Mouse (Mus musculus) R1 (cell line): ENCODE data around the gene Tspoap1.

ENCODE experiments used
- DNase-seq: peaks from one replicate; pipeline ENCODE4 v3.0.0-alpha.2; 2018; ENCODE audit warnings: low read depth, low spot score

Gene Tspoap1

DNA sequence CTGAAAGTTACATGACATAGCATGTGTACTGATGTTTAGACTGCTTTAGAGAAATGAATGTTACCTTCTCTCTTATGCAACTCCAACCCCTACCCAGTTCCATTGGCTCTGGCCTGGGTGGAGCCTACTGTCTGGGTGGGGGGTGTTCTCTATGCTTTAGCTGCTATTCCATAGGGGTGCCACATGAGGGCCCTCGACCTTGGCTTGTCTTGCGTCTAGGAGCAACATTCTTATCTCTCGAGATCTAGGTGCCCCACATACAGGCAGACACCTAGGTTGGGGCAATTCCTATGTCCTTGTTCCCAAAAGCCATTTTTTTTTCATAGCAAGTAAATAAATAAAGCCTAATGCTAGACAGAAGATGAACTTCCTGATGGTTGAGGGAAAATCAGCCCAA lies 734 bp upstream of the Tspoap1 start:
- peak; percentile 77 for DNase-seq

DNA sequence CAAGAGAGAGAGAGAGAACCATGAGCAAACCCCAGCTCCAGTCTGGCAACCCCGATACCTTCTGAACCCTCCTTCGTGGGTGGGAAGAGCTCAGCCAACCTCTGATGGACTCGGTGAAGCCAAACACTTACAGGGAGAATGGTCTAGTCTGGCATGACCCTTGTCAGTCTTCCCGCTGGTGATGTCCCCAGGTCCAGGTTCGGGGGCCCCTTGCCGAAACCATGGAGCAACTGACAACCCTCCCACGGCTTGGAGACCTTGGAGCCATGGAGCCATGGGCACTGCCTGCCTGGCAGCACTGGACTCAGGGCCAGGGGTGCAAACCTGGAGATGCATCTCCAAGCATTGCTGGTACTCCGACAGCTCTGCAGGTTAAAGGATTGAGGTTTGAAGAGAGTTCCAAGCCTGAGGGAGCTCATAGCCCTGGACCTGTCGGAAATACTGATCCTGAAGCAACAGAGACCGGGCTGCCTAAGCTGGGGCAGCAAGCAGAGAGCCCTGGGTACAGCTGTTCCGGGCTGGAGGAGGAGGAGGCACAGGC lies 910 bp downstream of the Tspoap1 start:
- no peak for DNase-seq

GRCm38 (mm10) chr11:87761806-87762701 lies 1.7 kb downstream of the Tspoap1 start:
- no peak for DNase-seq

GRCm38 (mm10) chr11:87762702-87763385 lies 2.5 kb downstream of the Tspoap1 start:
- DNase-seq = no peak

DNA sequence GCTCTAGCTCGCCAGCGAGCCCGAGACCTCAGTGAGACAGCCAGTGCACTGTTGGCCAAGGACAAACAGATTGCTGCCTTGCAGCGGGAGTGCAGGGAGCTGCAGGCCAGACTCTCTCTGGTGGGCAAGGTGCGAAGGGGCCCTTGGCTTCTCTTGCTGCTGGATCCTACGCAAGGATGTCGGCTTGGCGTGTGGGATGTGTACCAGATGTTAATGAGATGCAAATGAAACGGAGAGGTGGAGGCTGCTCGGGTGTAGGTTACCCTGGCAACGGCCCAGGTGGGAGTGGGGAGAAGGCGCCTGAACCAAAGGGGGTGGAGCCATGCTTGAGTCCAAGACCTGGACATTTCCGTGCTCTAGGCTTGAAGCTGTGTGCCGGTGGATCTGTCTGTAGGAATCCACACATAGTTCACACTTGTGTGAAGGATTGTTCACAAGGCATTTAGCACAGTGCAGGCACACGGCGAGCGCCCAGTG lies 3.2 kb downstream of the Tspoap1 start:
- peak; percentile 97 for DNase-seq

DNA sequence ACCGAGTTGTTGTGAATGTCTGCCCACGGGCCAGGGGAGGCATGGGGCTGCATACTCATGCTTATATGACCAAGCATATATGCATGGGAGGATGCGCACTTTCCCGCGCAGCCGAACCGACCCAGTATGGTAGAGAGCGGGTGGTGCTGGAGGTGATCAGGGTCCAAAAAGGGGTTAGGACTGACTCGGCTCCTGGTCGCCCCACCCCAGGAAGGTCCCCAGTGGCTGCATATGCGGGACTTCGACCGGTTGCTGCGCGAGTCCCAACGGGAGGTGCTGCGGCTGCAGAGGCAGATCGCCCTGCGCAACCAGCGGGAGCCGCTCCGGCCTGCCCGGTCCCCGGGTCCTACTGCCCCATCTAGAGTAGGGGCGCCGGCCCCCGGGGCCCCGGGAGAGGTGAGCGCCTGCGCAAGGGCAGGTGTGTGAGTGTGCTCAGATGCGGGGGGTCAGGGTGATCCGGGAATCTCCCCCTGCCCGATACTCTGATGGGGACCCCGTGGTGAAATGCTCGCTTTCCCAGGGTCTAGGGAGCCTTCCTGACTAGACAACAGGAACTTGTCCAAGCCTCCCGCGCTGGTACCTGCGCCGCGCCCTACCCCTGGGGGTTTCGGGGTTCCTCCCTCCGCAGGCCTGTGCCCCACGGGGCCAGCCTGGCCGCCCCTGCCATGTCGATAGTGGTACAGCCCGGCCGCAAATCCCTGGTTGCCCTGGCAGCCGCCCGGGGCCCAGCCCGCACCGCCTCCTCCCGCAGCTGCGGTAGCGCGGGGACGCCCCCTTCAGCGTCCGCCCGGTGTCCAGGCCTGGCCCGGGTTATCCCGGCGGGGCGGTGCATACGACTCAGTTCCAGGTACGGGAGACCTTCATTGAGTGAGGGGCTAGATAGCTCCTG lies 3.9 kb downstream of the Tspoap1 start:
- peak; percentile 47 for DNase-seq

DNA sequence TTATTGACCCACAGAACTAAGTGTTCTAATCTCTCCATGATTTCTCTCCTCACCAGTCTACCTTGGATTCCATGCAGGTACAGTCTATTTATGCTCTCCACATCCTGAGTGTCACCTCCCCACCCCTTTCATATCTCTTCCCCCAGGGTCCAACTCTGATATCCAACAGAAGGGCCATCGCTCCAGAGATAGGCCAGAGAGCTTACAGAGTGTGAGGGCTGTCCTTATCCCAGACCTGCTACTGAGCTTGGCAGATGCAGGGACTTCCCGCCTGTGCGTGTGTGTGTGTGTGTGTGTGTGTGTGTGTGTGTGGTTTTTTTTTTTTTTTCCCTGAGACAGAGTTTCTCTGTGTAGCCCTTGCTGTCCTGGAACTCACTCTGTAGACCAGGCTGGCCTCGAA lies 8.4 kb downstream of the Tspoap1 start:
- no peak for DNase-seq

DNA sequence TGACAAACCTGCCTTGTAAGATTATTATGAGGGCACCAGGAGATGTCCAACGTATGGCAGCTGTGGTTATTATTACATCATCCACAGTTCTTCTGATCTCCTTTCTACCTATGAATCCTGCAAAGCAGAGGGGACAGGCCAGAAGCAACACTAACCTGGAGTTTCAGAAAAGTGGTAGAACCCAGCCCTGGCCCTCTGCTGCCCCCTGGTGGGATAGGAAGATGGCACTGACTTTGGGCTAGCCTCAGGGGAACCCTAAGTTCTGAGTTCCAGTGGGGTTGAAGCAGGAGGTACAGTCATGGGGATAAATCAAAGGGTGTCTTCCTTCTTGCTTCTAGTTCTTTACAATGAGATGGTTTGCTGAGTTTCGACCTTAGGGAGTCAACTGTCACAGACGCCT lies 10.6 kb downstream of the Tspoap1 start:
- DNase-seq = peak; percentile 62

DNA sequence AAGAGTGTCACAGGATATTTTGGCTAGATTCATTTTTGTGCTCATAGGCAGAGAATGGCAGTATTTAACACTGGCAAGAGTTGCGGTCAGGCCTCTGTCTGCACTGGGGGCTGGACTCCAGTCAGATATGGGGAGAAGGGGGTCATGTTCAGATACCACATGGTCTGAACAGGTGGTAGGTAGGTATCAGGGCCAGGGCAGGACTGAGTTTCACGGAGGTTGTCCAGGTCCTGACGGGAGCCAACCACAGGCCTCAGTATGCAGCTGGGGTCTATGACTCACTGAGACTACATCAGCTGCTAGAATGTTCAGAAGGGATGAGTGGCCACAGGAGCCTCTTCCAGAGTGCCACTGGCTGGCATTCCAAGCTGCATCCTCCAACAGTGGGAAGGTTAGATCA lies 12.0 kb downstream of the Tspoap1 start:
- no peak for DNase-seq

GRCm38 (mm10) chr11:87778100-87778765 lies 17.9 kb downstream of the Tspoap1 start:
- peak; percentile 94 for DNase-seq

GRCm38 (mm10) chr11:87778915-87779314 lies 18.6 kb downstream of the Tspoap1 start:
- DNase-seq = no peak

DNA sequence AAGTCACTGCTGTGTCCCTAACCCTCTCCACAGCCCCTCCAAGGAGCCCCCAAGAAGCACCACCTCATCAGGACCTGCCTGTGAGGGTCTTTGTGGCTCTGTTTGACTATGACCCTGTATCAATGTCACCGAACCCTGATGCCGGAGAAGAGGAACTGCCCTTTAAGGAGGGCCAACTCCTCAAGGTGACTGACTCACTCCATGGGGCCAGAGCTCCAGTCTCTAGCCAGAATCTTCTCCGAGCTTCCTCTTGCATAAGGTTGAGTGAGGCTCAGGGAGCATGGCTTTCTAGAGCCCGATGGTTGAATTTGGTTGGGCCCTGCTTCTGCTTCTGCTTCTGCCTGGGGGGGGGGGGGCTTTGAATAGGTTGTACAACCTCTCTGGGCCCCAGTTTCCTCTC lies 19.1 kb downstream of the Tspoap1 start:
- DNase-seq = no peak

DNA sequence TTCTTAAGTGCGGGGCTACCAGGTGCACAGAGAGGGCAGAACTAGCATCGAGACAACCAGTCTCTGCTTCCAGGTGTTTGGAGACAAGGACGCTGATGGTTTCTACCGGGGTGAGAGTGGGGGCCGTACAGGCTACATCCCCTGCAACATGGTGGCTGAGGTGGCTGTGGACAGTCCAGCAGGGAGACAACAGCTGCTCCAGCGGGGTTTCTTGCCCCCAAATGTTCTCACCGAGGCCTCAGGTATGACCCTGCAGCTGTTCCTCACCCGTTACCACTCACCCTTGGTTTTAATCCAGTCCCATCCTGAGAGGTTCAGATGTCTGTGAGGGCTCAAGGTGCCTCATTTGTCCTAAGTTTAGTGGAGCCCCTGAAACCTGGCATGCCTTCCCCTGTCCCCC lies 19.8 kb downstream of the Tspoap1 start:
- no peak for DNase-seq

GRCm38 (mm10) chr11:87790088-87790487 lies 29.7 kb downstream of the Tspoap1 start:
- DNase-seq = no peak

- DNase-seq = no peak
These were observed 33.1 kb downstream of the Tspoap1 start, which contains the start of gene Mpo for GRCm38 (mm10) chr11:87793460-87793859. Gene Mpo, plus strand, starts transcription at chr11:87793581.

DNA sequence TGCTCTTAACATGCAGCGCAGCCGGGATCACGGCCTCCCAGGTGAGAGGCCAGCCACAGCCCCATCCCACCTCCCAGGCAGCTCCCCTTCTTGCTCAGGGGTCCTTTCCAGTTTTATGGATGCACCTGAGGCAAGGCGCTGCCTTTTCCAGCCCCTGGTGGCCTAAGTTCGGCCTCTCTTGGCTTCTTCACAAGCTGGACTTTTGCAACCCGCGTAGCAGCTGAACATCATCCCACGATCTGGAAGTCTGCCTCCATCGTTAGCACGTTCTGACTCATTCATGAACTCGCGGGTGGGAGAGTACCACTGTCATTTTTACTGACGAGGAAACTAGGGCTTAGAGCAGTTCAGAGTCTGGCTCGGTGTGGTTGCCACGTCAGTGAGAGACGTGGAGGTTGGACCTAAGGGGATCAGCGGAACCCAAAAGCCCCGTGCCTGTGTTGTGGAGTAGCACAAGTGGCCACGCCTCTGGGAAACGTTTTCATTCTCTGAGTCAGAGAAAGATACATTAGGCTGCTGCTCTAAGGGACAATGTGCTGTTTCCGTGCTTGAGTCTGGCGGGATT lies 41.5 kb downstream of the Tspoap1 start:
- peak; percentile 52 for DNase-seq

- DNase-seq = peak; percentile 72
These were observed 42.3 kb downstream of the Tspoap1 start for GRCm38 (mm10) chr11:87802621-87803020.

DNA sequence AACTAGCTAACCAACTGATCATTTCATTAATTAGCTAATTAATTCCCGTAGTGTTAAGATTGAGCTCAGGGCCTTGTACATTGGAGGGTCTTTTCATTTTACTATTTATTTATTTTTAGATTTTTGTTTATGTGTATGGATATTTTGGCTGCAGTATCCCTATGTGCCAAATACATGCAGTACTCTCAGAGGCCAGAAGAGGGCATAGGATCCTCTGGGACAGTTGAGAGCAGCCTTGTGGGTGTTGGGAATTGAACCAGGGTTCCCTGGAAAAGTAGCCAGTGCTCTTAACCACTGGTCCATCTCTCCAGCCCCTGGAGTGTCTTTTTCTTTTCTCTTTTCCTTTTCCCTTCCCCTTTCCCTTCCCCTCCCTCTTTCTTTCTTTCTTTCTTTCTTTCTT lies 45.1 kb downstream of the Tspoap1 start:
- DNase-seq = peak; percentile 60

GRCm38 (mm10) chr11:87807433-87807832 lies 47.1 kb downstream of the Tspoap1 start:
- DNase-seq = no peak

- DNase-seq = no peak
These were observed 47.9 kb downstream of the Tspoap1 start for GRCm38 (mm10) chr11:87808236-87808635.

GRCm38 (mm10) chr11:87811396-87811795 lies 51.1 kb downstream of the Tspoap1 start:
- DNase-seq = peak; percentile 31
